Mouse (Mus musculus): ENCODE measurements around the gene Sept1. TPM values are rescaled to one million over a fixed set of nuclear protein-coding genes. Genes with fewer than 3 reads are reported as not detected.

The Sept1 gene
- polyA plus RNA-seq (2012; rRNA removed), result 14.8 and 15.4 TPM in 2 replicates

GRCm38 (mm10) chr7:127232622-127233367, at the start of gene Sept1, which contains the start of gene Zfp553:
Gene Sept1 (minus strand): TSS chr7:127233130.
Gene Zfp553 (plus strand): TSS chr7:127233061.

GRCm38 (mm10) chr7:127273925-127274789, 41.2 kb upstream of the Sept1 start, which contains the start of gene Sephs2:
Gene Sephs2 (minus strand): TSS chr7:127274055.

GRCm38 (mm10) chr7:127260309-127261111, 27.6 kb upstream of the Sept1 start, which contains the start of gene Dctpp1:
Gene Dctpp1 (minus strand): TSS chr7:127260709.

GRCm38 (mm10) chr7:127243870-127244657, 11.1 kb upstream of the Sept1 start, which contains the start of gene Zfp771:
Gene Zfp771 (plus strand): TSS chr7:127244274.

DNA sequence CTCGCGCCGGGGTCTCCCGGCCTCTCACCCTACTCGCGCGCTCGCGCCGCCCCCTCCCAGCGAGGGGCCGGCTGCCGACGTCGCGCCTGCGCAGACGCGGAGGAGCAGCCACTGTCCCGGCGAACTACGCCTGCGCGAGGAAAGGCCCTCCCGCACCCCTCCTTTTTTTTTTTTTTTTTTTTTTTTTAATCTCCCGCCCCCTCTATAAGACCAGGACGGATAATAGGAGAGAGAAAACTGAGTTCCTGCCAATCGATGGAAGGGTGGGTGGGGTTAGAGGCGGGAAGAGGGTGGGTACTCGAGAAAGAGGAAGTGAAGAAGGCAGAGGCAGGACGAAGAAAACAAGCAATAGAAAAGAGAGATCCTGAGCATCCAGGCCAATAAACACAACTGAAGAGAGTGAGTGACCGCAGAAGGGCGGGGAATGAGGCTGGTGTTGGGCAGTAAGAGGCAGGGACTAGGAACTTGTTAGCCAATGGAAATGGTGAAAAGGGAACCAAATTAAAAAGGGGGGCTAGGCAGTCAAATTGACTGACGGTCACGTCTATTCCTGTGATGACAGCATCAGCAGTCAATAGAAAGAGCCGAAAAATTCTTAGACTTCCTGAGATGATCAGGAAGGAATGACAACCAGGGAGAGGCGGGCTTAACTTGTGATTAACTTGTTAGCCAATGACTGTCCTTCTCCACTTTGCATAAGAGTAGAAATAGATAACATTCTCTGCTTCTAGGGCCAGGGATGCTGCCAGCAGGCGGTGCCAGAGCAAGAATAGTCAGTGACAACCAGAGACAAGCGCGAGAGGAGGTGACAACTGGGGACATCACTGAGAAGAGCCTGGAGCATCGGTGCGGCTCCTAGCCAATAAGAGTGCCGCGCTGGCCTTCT, 24.1 kb downstream of the Sept1 start, which contains the start of gene Mylpf:
Gene Mylpf, plus strand, starts transcription at position 338 of the 886 bp plus-strand sequence.

GRCm38 (mm10) chr7:127208295-127208552, 24.7 kb downstream of the Sept1 start, which contains the start of gene Tbc1d10b:
Gene Tbc1d10b (minus strand): TSS chr7:127208468.

GRCm38 (mm10) chr7:127195544-127196295, 37.2 kb downstream of the Sept1 start, which contains the start of gene Cd2bp2:
Gene Cd2bp2 (minus strand): TSS chr7:127196050.

Other genes with a start within 250 kb of the Sept1 start
- 4.1 and 4.6 TPM in 2 replicates for gene Mvp, start 218.5 kb downstream of the Sept1 start, polyA plus RNA-seq (2012; rRNA removed)
- gene Pagr1b, start 216.6 kb downstream of the Sept1 start, polyA plus RNA-seq (2012; rRNA removed), result 0.98 and 1.4 TPM in 2 replicates
- gene Pagr1a, start 215.8 kb downstream of the Sept1 start, polyA plus RNA-seq (2012; rRNA removed), result 9.1 and 18.9 TPM in 2 replicates
- 90.1 and 95.0 TPM in 2 replicates for gene Gm42742, start 212.0 kb downstream of the Sept1 start, polyA plus RNA-seq (2012; rRNA removed)
- 122 and 134 TPM in 2 replicates for gene Prrt2, start 211.9 kb downstream of the Sept1 start, polyA plus RNA-seq (2012; rRNA removed)
- gene Maz, start 206.1 kb downstream of the Sept1 start, polyA plus RNA-seq (2012; rRNA removed), result 223 and 252 TPM in 2 replicates
- 12.1 and 14.6 TPM in 2 replicates for gene Kif22, start 190.7 kb downstream of the Sept1 start, polyA plus RNA-seq (2012; rRNA removed)
- 0.20 TPM in 1 of 2 replicates, not detected in the other for gene Zg16, start 145.8 kb downstream of the Sept1 start, polyA plus RNA-seq (2012; rRNA removed)
- 1.6 and 1.7 TPM in 2 replicates for gene AI467606, start 141.8 kb downstream of the Sept1 start, polyA plus RNA-seq (2012; rRNA removed)
- 0.63 and 1.0 TPM in 2 replicates for gene Qprt, start 110.9 kb downstream of the Sept1 start, polyA plus RNA-seq (2012; rRNA removed)
- 0.06 and 0.08 TPM in 2 replicates for gene Spn, start 95.3 kb downstream of the Sept1 start, polyA plus RNA-seq (2012; rRNA removed)
- 112 and 116 TPM in 2 replicates for gene Cd2bp2, start 37.1 kb downstream of the Sept1 start, polyA plus RNA-seq (2012; rRNA removed)
- 57.6 and 57.8 TPM in 2 replicates for gene Tbc1d10b, start 24.7 kb downstream of the Sept1 start, polyA plus RNA-seq (2012; rRNA removed)
- gene Mylpf, start 24.2 kb downstream of the Sept1 start, polyA plus RNA-seq (2012; rRNA removed), result 1.7 and 214 TPM in 2 replicates
- gene Zfp553, start 69 bp downstream of the Sept1 start, polyA plus RNA-seq (2012; rRNA removed), result 26.0 and 27.8 TPM in 2 replicates
- 96.1 and 100 TPM in 2 replicates for gene Zfp771, start 11.1 kb upstream of the Sept1 start, polyA plus RNA-seq (2012; rRNA removed)
- gene Dctpp1, start 27.6 kb upstream of the Sept1 start, polyA plus RNA-seq (2012; rRNA removed), result 87.3 and 95.0 TPM in 2 replicates
- 28.4 and 29.9 TPM in 2 replicates for gene Sephs2, start 40.9 kb upstream of the Sept1 start, polyA plus RNA-seq (2012; rRNA removed)
- 0.47 and 0.57 TPM in 2 replicates for gene Itgal, start 63.1 kb upstream of the Sept1 start, polyA plus RNA-seq (2012; rRNA removed)
- gene Zfp768, start 112.5 kb upstream of the Sept1 start, polyA plus RNA-seq (2012; rRNA removed), result 26.9 and 27.0 TPM in 2 replicates
- gene Zfp747, start 142.9 kb upstream of the Sept1 start, polyA plus RNA-seq (2012; rRNA removed), result 6.8 and 7.0 TPM in 2 replicates
- 3.2 and 3.4 TPM in 2 replicates for gene 9130019O22Rik, start 154.0 kb upstream of the Sept1 start, polyA plus RNA-seq (2012; rRNA removed)
- gene E430018J23Rik, start 160.5 kb upstream of the Sept1 start, polyA plus RNA-seq (2012; rRNA removed), result 5.2 and 5.5 TPM in 2 replicates
- gene Zfp764, start 173.7 kb upstream of the Sept1 start, polyA plus RNA-seq (2012; rRNA removed), result 3.9 and 4.6 TPM in 2 replicates
- 17.7 and 18.9 TPM in 2 replicates for gene Zfp688, start 188.9 kb upstream of the Sept1 start, polyA plus RNA-seq (2012; rRNA removed)
- 9.2 and 10.9 TPM in 2 replicates for gene Zfp689, start 216.0 kb upstream of the Sept1 start, polyA plus RNA-seq (2012; rRNA removed)
- gene Prr14, start 226.5 kb upstream of the Sept1 start, polyA plus RNA-seq (2012; rRNA removed), result 54.7 and 57.7 TPM in 2 replicates
- 18.1 and 24.0 TPM in 2 replicates for gene Fbrs, start 246.1 kb upstream of the Sept1 start, polyA plus RNA-seq (2012; rRNA removed)